Mouse (Mus musculus) heart, embryonic 14.5 days (tissue): ENCODE data around the gene Elmod3. TPM values are rescaled to one million over a fixed set of nuclear protein-coding genes. Genes with fewer than 3 reads are reported as not detected.

Experiments used
- ATAC-seq: fragments of 200-750 bp; cut with Nextera tagmentation; 2 replicates; pipeline ENCODE4 v1.8.0; 2017; ENCODE audit warnings: low read depth, moderate TSS enrichment; ENCODE audit not compliant: insufficient number of reproducible peaks, insufficient read depth, low FRiP score
- H3K27ac ChIP-seq, 2 experiments: fragments of 200-500 bp in 1 of 2; fragments of 300-500 bp in 1 of 2; sonication (generic) in 1 of 2; replicated peaks in 1 of 2; 2 replicates each; pipeline ENCODE4 v1.5.1; 2012 to 2014; ENCODE audit warnings: low read depth in 2 of 2, low read length in 2 of 2, control low read depth in 1 of 2, mild to moderate bottlenecking in 1 of 2, mixed read lengths in 1 of 2; ENCODE audit not compliant: control insufficient read depth in 1 of 2, insufficient read depth in 1 of 2
- H3K27me3 ChIP-seq: fragments of 300-500 bp; sonication (generic); 2 replicates; pipeline ENCODE4 v1.6.1; 2014; ENCODE audit warnings: mild to moderate bottlenecking, low read length, control low read depth; ENCODE audit not compliant: control insufficient read depth, insufficient read depth
- H3K36me3 ChIP-seq: fragments of 300-500 bp; sonication (generic); 2 replicates; pipeline ENCODE4 v1.6.1; 2014; ENCODE audit warnings: mild to moderate bottlenecking, control low read depth, low read length, mixed read lengths; ENCODE audit not compliant: control insufficient read depth, insufficient read depth
- H3K4me1 ChIP-seq, 2 experiments: fragments of 200-500 bp in 1 of 2; fragments of 300-500 bp in 1 of 2; sonication (generic) in 1 of 2; 2 replicates each; pipeline ENCODE4 v1.6.1; 2012 to 2014; ENCODE audit warnings: low read length in 2 of 2, control low read depth in 1 of 2, mixed read lengths in 1 of 2; ENCODE audit not compliant: control insufficient read depth in 2 of 2, insufficient read depth in 2 of 2
- H3K4me2 ChIP-seq: fragments of 300-500 bp; sonication (generic); 2 replicates; pipeline ENCODE4 v1.6.1; 2014; ENCODE audit warnings: mild to moderate bottlenecking, low read length
- H3K4me3 ChIP-seq, 2 experiments: fragments of 200-500 bp in 1 of 2; fragments of 300-500 bp in 1 of 2; sonication (generic) in 1 of 2; 2 replicates each; pipeline ENCODE4 v1.5.1; 2012 to 2014; ENCODE audit warnings: low read length in 2 of 2, mild to moderate bottlenecking in 2 of 2, control low read depth in 1 of 2, low read depth in 1 of 2, moderate library complexity in 1 of 2; ENCODE audit not compliant: control insufficient read depth in 1 of 2, insufficient read depth in 1 of 2
- H3K9ac ChIP-seq: fragments of 300-500 bp; sonication (generic); 2 replicates; pipeline ENCODE4 v1.6.1; 2014; ENCODE audit warnings: mild to moderate bottlenecking, low read length
- H3K9me3 ChIP-seq: fragments of 300-500 bp; sonication (generic); 2 replicates; pipeline ENCODE4 v1.6.1; 2016; ENCODE audit warnings: low read length, control low read depth; ENCODE audit not compliant: control insufficient read depth
- WGBS: fragments of 180-500 bp; shearing (Covaris S2); extraction: QIAGEN DNeasy Blood & Tissue Kit; methylation state at CpG from one replicate; pipeline ENCODE4 v1.1.7; 2014; 5-methylcytosine and 5-hydroxymethylcytosine counted together
- polyA plus RNA-seq: library from polyadenylated mRNA; unstranded; fragments of >200 nt; fragmentation: Nextera tagmentation; extraction: Ambion mirVana; gene quantifications from 2 replicates; pipeline ENCODE4 v1.2.1, GENCODE M21; 2014

Elmod3 gene
- polyA plus RNA-seq, 1 experiment from 2014 or later: 16.3 TPM

GRCm38 (mm10) chr6:72634311-72634710, 36.1 kb upstream of the Elmod3 start:
- H3K36me3 ChIP-seq: peaks cover 29% of the 10 kb centered on the region
- no peak for ATAC-seq
- 75% methylated on average over 10 of the region's 10 CpGs for WGBS

GRCm38 (mm10) chr6:72631700-72632099, 33.5 kb upstream of the Elmod3 start:
- peaks cover 3 to 7% of the 10 kb centered on the region in 2 experiments; a peak in 3 of 4 replicates for H3K4me1 ChIP-seq
- no peaks in the 10 kb centered on the region for H3K27me3 ChIP-seq
- no peak overlapping the region for H3K9ac ChIP-seq
- no peak for ATAC-seq
- H3K9me3 ChIP-seq: no peaks in the 10 kb centered on the region
- WGBS: 71% methylated on average over 6 of the region's 6 CpGs
- no peak overlapping the region for H3K4me3 ChIP-seq
- peaks cover 49% of the 10 kb centered on the region for H3K36me3 ChIP-seq
- H3K4me2 ChIP-seq: no peak overlapping the region
- H3K27ac ChIP-seq: no peak overlapping the region

More at GRCm38 (mm10) chr6:72634311-72634710, 36.1 kb upstream of the Elmod3 start:
- no peak overlapping the region for H3K4me2 ChIP-seq
- no peaks in the 10 kb centered on the region for H3K27me3 ChIP-seq
- no peak overlapping the region for H3K27ac ChIP-seq
- peaks cover 3 to 7% of the 10 kb centered on the region in 2 experiments; a peak in 3 of 4 replicates for H3K4me1 ChIP-seq
- no peak overlapping the region for H3K9ac ChIP-seq
- no peak overlapping the region for H3K4me3 ChIP-seq
- no peaks in the 10 kb centered on the region for H3K9me3 ChIP-seq

GRCm38 (mm10) chr6:72630961-72631360, 32.7 kb upstream of the Elmod3 start:
- 0 out of 4 replicates have a peak, but pooled peaks cover 0 to 2% of the 10 kb centered on the region in 2 experiments for H3K4me1 ChIP-seq
- no peaks in the 10 kb centered on the region for H3K9me3 ChIP-seq
- H3K4me3 ChIP-seq: no peak overlapping the region
- no peak overlapping the region for H3K9ac ChIP-seq
- H3K36me3 ChIP-seq: peaks cover 54% of the 10 kb centered on the region
- no peaks in the 10 kb centered on the region for H3K27me3 ChIP-seq
- H3K27ac ChIP-seq: no peak overlapping the region
- WGBS: 86% methylated on average over 14 of the region's 14 CpGs
- H3K4me2 ChIP-seq: no peak overlapping the region
- ATAC-seq: no peak

DNA sequence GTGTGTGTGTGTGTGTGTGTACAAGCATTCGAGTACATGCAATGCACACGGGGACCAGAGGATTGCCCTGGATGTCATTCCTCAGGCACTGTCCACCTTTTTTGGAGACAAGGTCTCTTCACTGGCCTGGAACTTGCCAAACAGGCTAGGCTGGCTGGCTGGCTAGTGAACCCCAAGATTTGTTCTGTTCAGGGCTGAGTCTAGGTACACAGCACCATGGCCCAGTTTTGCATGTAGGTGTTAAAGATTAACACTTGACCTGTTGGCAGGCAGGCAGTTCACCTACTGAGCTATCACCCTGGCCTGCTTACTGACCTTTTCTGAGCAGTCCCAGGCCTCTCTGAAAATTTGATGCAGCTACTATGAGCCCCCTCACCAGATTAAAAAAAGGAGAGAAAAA, 32.2 kb upstream of the Elmod3 start:
- H3K4me1 ChIP-seq: no peaks in the 10 kb centered on the region
- no peak overlapping the region for H3K4me2 ChIP-seq
- no peaks in the 10 kb centered on the region for H3K9me3 ChIP-seq
- no peak overlapping the region for H3K4me3 ChIP-seq
- H3K27me3 ChIP-seq: no peaks in the 10 kb centered on the region
- H3K27ac ChIP-seq: no peak overlapping the region
- H3K36me3 ChIP-seq: peaks cover 54% of the 10 kb centered on the region
- ATAC-seq: no peak
- 92% methylated on average over 2 of the region's 2 CpGs for WGBS
- H3K9ac ChIP-seq: no peak overlapping the region

GRCm38 (mm10) chr6:72627276-72627675, 29.1 kb upstream of the Elmod3 start:
- Histone ChIP-seq H3K4me1 (no peaks in the 10 kb centered on the region), H3K27ac (no peak overlapping the region), H3K4me3 (no peak overlapping the region), H3K27me3 (no peaks in the 10 kb centered on the region), H3K36me3 (peaks cover 52% of the 10 kb centered on the region), H3K9ac (no peak overlapping the region), H3K4me2 (no peak overlapping the region), H3K9me3 (no peaks in the 10 kb centered on the region)
- WGBS: 92% methylated on average over 16 of the region's 16 CpGs
- no peak for ATAC-seq

- peaks cover 44% of the 10 kb centered on the region for H3K36me3 ChIP-seq
- H3K27me3 ChIP-seq: no peaks in the 10 kb centered on the region
- H3K4me2 ChIP-seq: no peak overlapping the region
- no peaks in the 10 kb centered on the region for H3K9me3 ChIP-seq
- no peak for ATAC-seq
- no peaks in the 10 kb centered on the region for H3K4me1 ChIP-seq
- WGBS: 66% methylated on average over 7 of the region's 7 CpGs
- H3K27ac ChIP-seq: no peak overlapping the region
- no peak overlapping the region for H3K9ac ChIP-seq
- H3K4me3 ChIP-seq: no peak overlapping the region
These were observed 28.2 kb upstream of the Elmod3 start for GRCm38 (mm10) chr6:72626391-72626790.

DNA sequence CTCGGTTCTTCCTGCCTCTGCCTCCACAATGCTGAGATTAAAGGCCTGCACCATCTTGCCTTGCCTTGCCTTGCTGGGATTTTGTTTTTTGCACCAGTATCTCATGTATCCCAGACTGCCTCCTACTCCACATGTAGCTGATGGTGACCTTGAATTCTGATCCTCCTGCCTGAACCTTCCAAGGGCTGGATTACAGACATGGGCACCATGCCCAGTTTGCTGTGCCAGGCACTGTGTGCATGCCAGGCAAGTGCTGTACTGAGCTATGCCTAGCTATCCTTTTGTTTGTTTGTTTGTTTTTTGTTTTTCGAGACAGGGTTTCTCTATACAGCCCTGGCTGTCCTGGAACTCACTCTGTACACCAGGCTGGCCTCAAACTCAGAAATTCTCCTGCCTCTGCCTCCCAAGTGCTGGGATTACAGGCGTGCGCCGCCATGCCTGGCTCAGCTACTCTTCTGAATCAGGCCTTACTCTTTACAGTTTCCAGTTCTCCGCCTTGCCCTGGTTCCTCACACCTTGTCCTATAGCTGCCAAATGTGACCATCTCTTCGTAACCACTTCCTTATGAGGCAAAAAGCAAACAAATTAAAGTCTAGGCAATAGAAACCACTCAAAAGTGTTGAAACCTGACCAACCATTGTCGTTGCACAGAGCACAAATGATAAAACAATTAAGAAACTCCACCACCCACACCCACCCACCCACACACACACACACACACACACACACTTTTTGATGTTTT, 25.6 kb upstream of the Elmod3 start:
- Histone ChIP-seq H3K27ac (no peak overlapping the region), H3K9ac (no peak overlapping the region), H3K9me3 (no peaks in the 10 kb centered on the region), H3K4me3 (no peak overlapping the region), H3K27me3 (no peaks in the 10 kb centered on the region), H3K36me3 (peaks cover 20% of the 10 kb centered on the region), H3K4me2 (no peak overlapping the region), H3K4me1 (no peaks in the 10 kb centered on the region; a peak in 1 of 4 replicates)
- WGBS: 89% methylated on average over 8 of the region's 8 CpGs
- ATAC-seq: no peak

GRCm38 (mm10) chr6:72622917-72623316, 24.7 kb upstream of the Elmod3 start:
- Histone ChIP-seq H3K4me1 (no peaks in the 10 kb centered on the region; a peak in 1 of 4 replicates), H3K9ac (no peak overlapping the region), H3K27ac (no peak overlapping the region), H3K4me3 (no peak overlapping the region), H3K4me2 (no peak overlapping the region), H3K36me3 (peaks cover 14% of the 10 kb centered on the region), H3K9me3 (no peaks in the 10 kb centered on the region), H3K27me3 (no peaks in the 10 kb centered on the region)
- ATAC-seq: no peak
- 41% methylated on average over 3 of the region's 3 CpGs for WGBS
